Mouse (Mus musculus) left cerebral cortex, adult 9 months (tissue): Measurements from ENCODE around the gene Ak5.

ENCODE experiments used
- DNase-seq, 2 experiments: peaks; one replicate each; pipeline ENCODE4 v3.0.0; 2022; ENCODE audit warnings: low spot score in 2 of 2

Gene Ak5

GRCm38 (mm10) chr3:152438068-152438467 is 230.1 kb downstream of the Ak5 start:
- no peak for DNase-seq

GRCm38 (mm10) chr3:152435590-152435989 is 232.6 kb downstream of the Ak5 start:
- DNase-seq, result no peak

GRCm38 (mm10) chr3:152432677-152433076 is 235.5 kb downstream of the Ak5 start:
- DNase-seq, result no peak

- DNase-seq, result no peak
Observed at GRCm38 (mm10) chr3:152428925-152429324, 239.2 kb downstream of the Ak5 start.
